Mouse (Mus musculus): ENCODE data around the gene Mrpl42. TPM values are rescaled to one million over a fixed set of nuclear protein-coding genes. Genes with fewer than 3 reads are reported as not detected.
A peak's percentile ranks its signal among the peaks of the same experiment; 100 is the strongest.

Gene Mrpl42
- polyA plus RNA-seq, 1 experiment from 2014 or later = 329 TPM

DNA sequence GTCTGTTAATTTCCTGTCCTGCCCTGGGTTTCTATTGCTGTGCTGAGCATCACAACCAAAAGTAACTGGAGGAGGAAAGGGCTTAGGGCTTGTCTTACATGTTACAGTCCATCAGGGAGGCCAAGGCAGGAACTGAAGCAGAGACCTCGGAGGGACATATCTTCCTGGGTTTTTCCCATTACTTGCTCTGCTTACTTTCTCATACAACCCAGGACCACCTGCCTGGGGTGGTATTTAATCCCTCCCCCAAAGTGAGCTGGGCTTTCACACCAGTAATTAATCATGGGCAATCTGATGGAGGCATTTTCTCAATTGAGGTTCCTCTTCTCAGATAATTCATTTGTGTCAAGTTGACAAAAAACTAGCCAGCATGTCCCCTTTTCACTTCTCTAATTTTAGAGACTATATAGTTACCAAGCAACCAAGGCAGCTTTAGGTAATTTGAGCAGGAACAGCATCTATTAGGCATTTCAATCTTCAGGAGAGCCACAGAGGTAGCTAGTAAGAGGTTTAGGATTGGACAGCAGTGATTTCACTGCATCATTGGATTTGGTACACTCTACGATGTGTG lies 28.9 kb upstream of the Mrpl42 start:
- no peak for ATAC-seq (ENCODE audit: insufficient number of reproducible peaks, low FRiP score, low TSS enrichment, low read depth)
- WGBS = 76% methylated on average over 2 of the region's 2 CpGs

DNA sequence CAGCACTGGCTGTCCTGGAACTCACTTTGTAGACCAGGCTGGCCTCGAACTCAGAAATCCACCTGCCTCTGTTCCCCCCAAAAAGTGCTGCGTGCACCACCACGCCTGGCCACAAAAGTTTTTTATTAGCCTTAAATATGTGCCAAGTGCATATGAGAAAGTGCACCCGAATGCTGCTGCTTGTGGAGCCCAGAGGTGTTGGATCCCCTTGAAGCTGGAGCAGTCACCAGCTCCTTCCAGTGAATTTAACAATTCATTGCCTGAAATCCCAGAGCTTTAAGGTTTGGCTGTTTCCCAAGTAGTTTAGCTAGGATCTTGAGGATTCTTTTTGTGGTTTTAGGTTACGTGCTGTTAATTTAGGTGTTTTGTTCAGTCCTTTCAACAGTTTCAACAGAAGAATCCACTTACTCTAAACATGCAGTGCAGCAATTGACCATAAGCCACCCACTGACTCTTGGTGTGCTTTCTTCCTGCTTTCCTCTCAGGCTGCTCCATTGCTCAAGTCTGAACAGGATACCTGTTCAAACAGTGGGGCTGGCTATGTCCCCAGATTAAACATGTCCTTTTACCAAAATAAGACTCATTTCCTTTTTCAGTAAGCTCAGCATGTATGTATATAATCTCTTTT lies 24.9 kb upstream of the Mrpl42 start:
- WGBS = 81% methylated on average over 5 of the region's 5 CpGs
- Histone ChIP-seq H3K4me2 (ENCODE audit: low read depth, severe bottlenecking) (no peak overlapping the region), H3K4me3 (ENCODE audit: low read depth, low read length) (no peak overlapping the region), H3K9me3 (ENCODE audit: control insufficient read depth, low read length) (no peaks in the 10 kb centered on the region), H3K9ac (ENCODE audit: low read length) (no peak overlapping the region), H3K27me3 (ENCODE audit: control insufficient read depth, insufficient read depth, low read length) (no peaks in the 10 kb centered on the region), H3K27ac (replicated peaks; ENCODE audit: low read depth, low read length) (no peak overlapping the region), H3K4me1 (ENCODE audit: control insufficient read depth, insufficient read depth, low read length) (no peaks in the 10 kb centered on the region), H3K36me3 (ENCODE audit: control insufficient read depth, insufficient read depth, low read length) (no peaks in the 10 kb centered on the region)
- no peak for DNase-seq (ENCODE audit: low spot score)
- no peak for ATAC-seq (ENCODE audit: insufficient number of reproducible peaks, low FRiP score, low TSS enrichment, low read depth)

More for the DNA sequence above, 28.9 kb upstream of the Mrpl42 start:
- Histone ChIP-seq H3K27ac (replicated peaks; ENCODE audit: low read depth, low read length) (no peak overlapping the region), H3K27me3 (ENCODE audit: control insufficient read depth, insufficient read depth, low read length) (no peaks in the 10 kb centered on the region), H3K4me2 (ENCODE audit: low read depth, severe bottlenecking) (no peak overlapping the region), H3K4me1 (ENCODE audit: control insufficient read depth, insufficient read depth, low read length) (no peaks in the 10 kb centered on the region), H3K36me3 (ENCODE audit: control insufficient read depth, insufficient read depth, low read length) (no peaks in the 10 kb centered on the region), H3K9ac (ENCODE audit: low read length) (no peak overlapping the region), H3K4me3 (ENCODE audit: low read depth, low read length) (no peak overlapping the region), H3K9me3 (ENCODE audit: control insufficient read depth, low read length) (no peaks in the 10 kb centered on the region)
- no peak for DNase-seq (ENCODE audit: low spot score)

DNA sequence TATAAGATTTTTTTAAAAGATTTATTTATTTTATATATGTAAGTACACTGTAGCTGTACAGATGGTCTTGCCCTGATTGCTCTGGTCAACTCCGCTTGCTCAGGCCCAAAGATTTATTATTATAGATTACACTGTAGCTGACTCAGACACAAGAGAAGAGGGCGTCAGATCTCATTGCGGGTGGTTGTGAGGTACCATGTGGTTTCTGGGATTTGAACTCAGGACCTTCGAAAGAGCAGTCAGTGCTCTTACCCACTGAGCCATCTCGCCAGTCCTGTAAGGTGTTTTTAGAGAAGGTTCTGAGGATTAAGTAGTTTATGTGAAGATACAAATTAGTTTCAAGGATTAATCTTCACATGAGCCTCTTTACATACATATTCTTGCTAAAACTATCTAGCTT lies 24.1 kb upstream of the Mrpl42 start:
- WGBS = 93% methylated on average over 5 of the region's 5 CpGs
- ATAC-seq (ENCODE audit: insufficient number of reproducible peaks, low FRiP score, low TSS enrichment, low read depth) (no peak), DNase-seq (ENCODE audit: low spot score) (no peak)
- Histone ChIP-seq H3K4me1 (ENCODE audit: control insufficient read depth, insufficient read depth, low read length) (no peaks in the 10 kb centered on the region), H3K27me3 (ENCODE audit: control insufficient read depth, insufficient read depth, low read length) (no peaks in the 10 kb centered on the region), H3K9me3 (ENCODE audit: control insufficient read depth, low read length) (no peaks in the 10 kb centered on the region), H3K27ac (replicated peaks; ENCODE audit: low read depth, low read length) (no peak overlapping the region), H3K36me3 (ENCODE audit: control insufficient read depth, insufficient read depth, low read length) (no peaks in the 10 kb centered on the region), H3K4me3 (ENCODE audit: low read depth, low read length) (no peak overlapping the region), H3K4me2 (ENCODE audit: low read depth, severe bottlenecking) (no peak overlapping the region), H3K9ac (ENCODE audit: low read length) (no peak overlapping the region)

DNA sequence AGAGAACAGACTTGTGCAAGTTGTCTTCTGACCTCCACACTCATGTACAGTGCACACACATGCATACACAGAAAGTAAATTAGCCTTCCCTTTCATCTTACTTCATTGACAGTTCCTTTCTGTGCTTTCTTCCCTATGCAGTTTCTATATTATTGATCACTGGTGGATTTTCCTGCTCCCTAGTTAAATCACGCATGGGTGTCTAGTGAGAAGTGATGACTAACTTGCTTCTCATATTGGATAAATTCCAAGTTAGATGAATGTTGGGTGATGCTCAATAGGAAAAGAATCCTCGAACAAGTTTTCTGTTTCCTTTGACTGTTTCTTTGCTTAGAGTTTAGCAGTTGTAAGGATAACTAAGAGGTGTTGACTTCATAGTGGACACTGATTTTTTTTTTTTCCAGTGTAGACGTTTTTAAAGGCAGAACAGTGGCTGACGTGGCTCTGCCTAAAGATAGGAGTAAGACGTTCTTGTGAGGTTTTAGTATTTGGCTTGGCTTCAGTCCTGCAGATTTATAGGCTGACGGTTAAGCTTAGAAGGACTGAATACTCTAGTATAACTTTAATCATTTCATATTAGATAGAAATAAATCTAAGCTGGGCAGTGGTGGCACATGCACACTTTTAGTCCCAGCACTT lies 23.4 kb upstream of the Mrpl42 start:
- H3K4me1 ChIP-seq (ENCODE audit: control insufficient read depth, insufficient read depth, low read length) = no peaks in the 10 kb centered on the region
- no peak overlapping the region for H3K4me2 ChIP-seq (ENCODE audit: low read depth, severe bottlenecking)
- WGBS = 88% methylated on average over 6 of the region's 6 CpGs
- no peaks in the 10 kb centered on the region for H3K36me3 ChIP-seq (ENCODE audit: control insufficient read depth, insufficient read depth, low read length)
- H3K4me3 ChIP-seq (ENCODE audit: low read depth, low read length) = no peak overlapping the region
- no peaks in the 10 kb centered on the region for H3K9me3 ChIP-seq (ENCODE audit: control insufficient read depth, low read length)
- H3K27ac ChIP-seq (replicated peaks; ENCODE audit: low read depth, low read length) = no peak overlapping the region
- H3K9ac ChIP-seq (ENCODE audit: low read length) = no peak overlapping the region
- no peak for ATAC-seq (ENCODE audit: insufficient number of reproducible peaks, low FRiP score, low TSS enrichment, low read depth)
- DNase-seq (ENCODE audit: low spot score) = no peak
- no peaks in the 10 kb centered on the region for H3K27me3 ChIP-seq (ENCODE audit: control insufficient read depth, insufficient read depth, low read length)

DNA sequence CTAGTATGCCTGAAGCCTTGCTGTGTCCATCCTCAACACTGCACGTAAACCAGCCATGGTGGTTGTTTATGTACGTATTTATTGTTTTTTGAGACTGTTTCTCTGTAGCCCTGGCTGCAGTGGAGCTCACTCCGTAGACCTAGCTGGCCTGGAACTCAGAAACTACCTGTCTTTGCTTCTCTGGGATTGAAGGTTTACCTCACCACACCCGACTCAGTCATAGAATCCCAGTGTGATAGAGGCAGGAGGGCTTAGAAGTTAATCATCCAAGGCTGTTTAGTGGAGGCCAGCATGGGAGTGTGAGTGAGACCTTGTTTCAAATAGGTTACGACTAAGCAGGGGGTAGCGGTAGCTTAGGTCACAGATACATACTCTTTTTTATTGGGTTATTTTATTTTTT lies 15.9 kb upstream of the Mrpl42 start:
- Histone ChIP-seq H3K9me3 (ENCODE audit: control insufficient read depth, low read length) (no peaks in the 10 kb centered on the region), H3K36me3 (ENCODE audit: control insufficient read depth, insufficient read depth, low read length) (no peaks in the 10 kb centered on the region), H3K4me3 (ENCODE audit: low read depth, low read length) (no peak overlapping the region), H3K4me1 (ENCODE audit: control insufficient read depth, insufficient read depth, low read length) (peaks cover 3% of the 10 kb centered on the region; the same call in 1 of the 2 replicates), H3K9ac (ENCODE audit: low read length) (no peak overlapping the region), H3K27ac (replicated peaks; ENCODE audit: low read depth, low read length) (no peak overlapping the region), H3K4me2 (ENCODE audit: low read depth, severe bottlenecking) (no peak overlapping the region), H3K27me3 (ENCODE audit: control insufficient read depth, insufficient read depth, low read length) (no peaks in the 10 kb centered on the region)
- no peak for ATAC-seq (ENCODE audit: insufficient number of reproducible peaks, low FRiP score, low TSS enrichment, low read depth)
- WGBS = 91% methylated on average over 6 of the region's 6 CpGs
- no peak for DNase-seq (ENCODE audit: low spot score)

DNA sequence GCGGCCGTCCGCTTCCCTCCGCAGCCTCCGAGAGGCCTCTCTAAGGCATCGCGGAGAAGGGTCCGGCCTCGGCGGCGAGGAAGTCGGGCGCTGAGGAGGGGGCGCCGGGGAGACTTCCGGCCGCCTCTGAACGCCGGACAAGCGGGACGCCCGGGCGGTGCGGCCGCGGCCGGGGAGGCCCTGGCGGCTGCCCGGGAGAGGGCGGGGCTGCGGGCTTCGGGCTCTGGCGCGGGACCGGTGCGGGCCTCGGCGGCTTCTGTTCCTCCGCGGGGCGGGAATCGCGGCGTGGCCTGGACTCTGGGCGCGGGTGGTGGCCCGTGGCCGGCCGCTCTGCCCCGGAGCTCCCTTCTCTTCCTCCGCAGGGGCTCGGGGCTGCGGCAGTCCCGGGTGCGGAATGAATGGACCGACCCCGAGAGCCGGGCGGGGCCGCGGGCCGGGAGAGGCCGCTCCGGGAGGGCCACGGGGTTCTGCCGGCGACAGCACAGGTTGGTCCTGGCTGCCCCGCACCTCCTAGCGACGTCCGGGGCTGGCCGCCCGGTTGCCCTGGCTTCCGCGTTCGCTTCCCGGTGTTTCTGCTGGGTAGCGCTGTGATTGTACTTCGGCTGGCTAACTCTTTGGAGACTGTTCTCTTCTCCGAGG lies 13.7 kb upstream of the Mrpl42 start:
- ATAC-seq (ENCODE audit: insufficient number of reproducible peaks, low FRiP score, low TSS enrichment, low read depth) = peak; percentile 67
- WGBS = under 1% methylated on average over 72 of the region's 80 CpGs
- H3K4me2 ChIP-seq (ENCODE audit: low read depth, severe bottlenecking) = peak overlapping the region; percentile 67
- peak overlapping the region; percentile 89 for H3K9ac ChIP-seq (ENCODE audit: low read length)
- peak; percentile 65 for DNase-seq (ENCODE audit: low spot score)
- no peaks in the 10 kb centered on the region for H3K36me3 ChIP-seq (ENCODE audit: control insufficient read depth, insufficient read depth, low read length)
- peaks cover 3% of the 10 kb centered on the region; the same call in 1 of the 2 replicates for H3K4me1 ChIP-seq (ENCODE audit: control insufficient read depth, insufficient read depth, low read length)
- peak overlapping the region; percentile 86 for H3K27ac ChIP-seq (replicated peaks; ENCODE audit: low read depth, low read length)
- peak overlapping the region; percentile 99 for H3K4me3 ChIP-seq (ENCODE audit: low read depth, low read length)
- H3K9me3 ChIP-seq (ENCODE audit: control insufficient read depth, low read length) = no peaks in the 10 kb centered on the region
- H3K27me3 ChIP-seq (ENCODE audit: control insufficient read depth, insufficient read depth, low read length) = no peaks in the 10 kb centered on the region

DNA sequence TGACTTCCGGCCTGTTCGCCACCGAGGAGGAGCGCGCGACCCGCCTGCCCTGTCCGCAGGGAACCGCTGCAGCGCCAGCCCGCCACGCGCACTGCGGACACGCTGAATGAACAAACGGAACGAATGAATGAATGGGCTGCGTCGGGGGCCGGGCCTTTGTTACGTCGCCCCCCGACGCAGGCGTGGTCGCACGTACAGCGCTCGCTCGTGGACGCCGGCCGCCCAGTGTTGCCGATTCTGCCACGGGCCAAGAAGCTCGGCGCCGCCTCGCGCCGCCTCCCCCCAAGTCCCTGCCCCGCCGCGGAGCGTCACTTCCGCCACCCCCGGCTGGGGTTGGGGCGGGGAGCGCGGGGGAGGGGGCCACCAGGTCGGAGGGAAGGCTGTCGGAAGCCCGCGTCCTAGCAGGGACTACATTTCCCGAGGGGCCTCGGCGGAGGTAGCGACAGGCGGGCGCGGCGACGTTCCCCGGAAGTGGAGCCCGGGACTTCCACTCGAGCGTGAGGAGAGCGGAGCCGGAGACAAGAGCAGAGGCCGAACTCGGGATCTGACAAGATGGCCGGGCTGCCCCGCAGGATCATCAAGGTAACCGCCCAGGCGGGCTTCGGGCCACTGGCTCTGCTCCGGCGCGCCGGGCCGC lies 13.0 kb upstream of the Mrpl42 start, which contains the start of gene Ube2n:
TSS of gene Ube2n (plus strand) at position 490 of the 637 bp plus-strand sequence.
- Histone ChIP-seq H3K4me1 (ENCODE audit: control insufficient read depth, insufficient read depth, low read length) (peaks cover 3% of the 10 kb centered on the region; the same call in 1 of the 2 replicates), H3K9me3 (ENCODE audit: control insufficient read depth, low read length) (no peaks in the 10 kb centered on the region), H3K9ac (ENCODE audit: low read length) (peak within 1 kb of the TSS; percentile 89), H3K36me3 (ENCODE audit: control insufficient read depth, insufficient read depth, low read length) (no peaks in the 10 kb centered on the region), H3K27me3 (ENCODE audit: control insufficient read depth, insufficient read depth, low read length) (no peaks in the 10 kb centered on the region), H3K4me2 (ENCODE audit: low read depth, severe bottlenecking) (peak within 1 kb of the TSS; percentile 67), H3K27ac (replicated peaks; ENCODE audit: low read depth, low read length) (peak within 1 kb of the TSS; percentile 86), H3K4me3 (ENCODE audit: low read depth, low read length) (peak within 1 kb of the TSS; percentile 99)
- WGBS = under 1% methylated on average over 80 of the region's 81 CpGs
- peak; percentile 96 for ATAC-seq (ENCODE audit: insufficient number of reproducible peaks, low FRiP score, low TSS enrichment, low read depth)
- peak; percentile 98 for DNase-seq (ENCODE audit: low spot score)

Measured in limb, embryonic 11.5 days (tissue).